Mouse (Mus musculus): Measurements from ENCODE around the gene Ypel3. TPM values are rescaled to one million over a fixed set of nuclear protein-coding genes. Genes with fewer than 3 reads are reported as not detected.

Gene Ypel3
- 256 TPM for total RNA-seq (2023)

GRCm38 (mm10) chr7:126776598-126777057, at the start of gene Ypel3:
Gene Ypel3 (plus strand): TSS chr7:126776955.

GRCm38 (mm10) chr7:126759050-126759671, 17.6 kb upstream of the Ypel3 start, which contains the start of gene Mapk3:
Gene Mapk3 (plus strand): TSS chr7:126759601.

GRCm38 (mm10) chr7:126766201-126766600, 10.6 kb upstream of the Ypel3 start, which contains the start of gene Gdpd3:
Gene Gdpd3 (plus strand): TSS chr7:126766334.

GRCm38 (mm10) chr7:126780971-126781635, 4.3 kb downstream of the Ypel3 start, which contains the start of gene Tbx6:
Gene Tbx6 (plus strand): TSS chr7:126781483.

GRCm38 (mm10) chr7:126791851-126792720, 15.3 kb downstream of the Ypel3 start, which contains the start of gene Ppp4c:
Gene Ppp4c (minus strand): TSS chr7:126792496.

GRCm38 (mm10) chr7:126797411-126798126, 20.8 kb downstream of the Ypel3 start, which contains the start of gene Fam57b:
Gene Fam57b (plus strand): TSS chr7:126797668.

Other genes starting within 250 kb of the Ypel3 start
- gene Eif3c, start 210.5 kb upstream of the Ypel3 start, total RNA-seq (2023): 106 TPM
- 4.6 TPM for gene Apobr, start 192.0 kb upstream of the Ypel3 start, total RNA-seq (2023)
- 90.5 TPM for gene Cln3, start 191.1 kb upstream of the Ypel3 start, total RNA-seq (2023)
- gene Il27, start 182.0 kb upstream of the Ypel3 start, total RNA-seq (2023): not detected
- not detected for gene Nupr1, start 146.1 kb upstream of the Ypel3 start, total RNA-seq (2023)
- gene Sgf29, start 127.6 kb upstream of the Ypel3 start, total RNA-seq (2023): 58.8 TPM
- 0.59 TPM for gene Sult1a1, start 100.5 kb upstream of the Ypel3 start, total RNA-seq (2023)
- 127 TPM for gene Bola2, start 81.6 kb upstream of the Ypel3 start, total RNA-seq (2023)
- gene Slx1b, start 81.2 kb upstream of the Ypel3 start, total RNA-seq (2023): 6.8 TPM
- 1,152 TPM for gene Coro1a, start 69.2 kb upstream of the Ypel3 start, total RNA-seq (2023)
- gene Mapk3, start 17.4 kb upstream of the Ypel3 start, total RNA-seq (2023): 29.3 TPM
- 2.6 TPM for gene Gdpd3, start 10.6 kb upstream of the Ypel3 start, total RNA-seq (2023)
- 8.0 TPM for gene Tbx6, start 4.5 kb downstream of the Ypel3 start, total RNA-seq (2023)
- gene Ppp4c, start 15.5 kb downstream of the Ypel3 start, total RNA-seq (2023): 239 TPM
- gene Fam57b, start 20.7 kb downstream of the Ypel3 start, total RNA-seq (2023): not detected
- not detected for gene 4930451I11Rik, start 54.7 kb downstream of the Ypel3 start, total RNA-seq (2023)
- not detected for gene Doc2a, start 70.5 kb downstream of the Ypel3 start, total RNA-seq (2023)
- 24.4 TPM for gene Hirip3, start 85.0 kb downstream of the Ypel3 start, total RNA-seq (2023)
- gene Ino80e, start 85.4 kb downstream of the Ypel3 start, total RNA-seq (2023): 60.5 TPM
- 72.3 TPM for gene Taok2, start 107.7 kb downstream of the Ypel3 start, total RNA-seq (2023)
- 22.6 TPM for gene Tmem219, start 146.0 kb downstream of the Ypel3 start, total RNA-seq (2023)
- gene Kctd13, start 151.9 kb downstream of the Ypel3 start, total RNA-seq (2023): 37.3 TPM
- gene Asphd1, start 172.6 kb downstream of the Ypel3 start, total RNA-seq (2023): not detected
- 6.1 TPM for gene Sez6l2, start 173.6 kb downstream of the Ypel3 start, total RNA-seq (2023)
- 99.9 TPM for gene Cdipt, start 199.0 kb downstream of the Ypel3 start, total RNA-seq (2023)
- gene Cdiptos, start 199.1 kb downstream of the Ypel3 start, total RNA-seq (2023): 0.62 TPM
- gene Mvp, start 237.7 kb downstream of the Ypel3 start, total RNA-seq (2023): 25.5 TPM
- gene Pagr1b, start 239.5 kb downstream of the Ypel3 start, total RNA-seq (2023): 5.4 TPM
- 26.5 TPM for gene Pagr1a, start 240.4 kb downstream of the Ypel3 start, total RNA-seq (2023)
- 32.5 TPM for gene Gm42742, start 244.1 kb downstream of the Ypel3 start, total RNA-seq (2023)
- gene Prrt2, start 244.3 kb downstream of the Ypel3 start, total RNA-seq (2023): 5.3 TPM